Mouse (Mus musculus) right cerebral cortex, postnatal 25 days (tissue): ENCODE data around the gene Gm28048.

Source experiments
- DNase-seq: peaks from one replicate; pipeline ENCODE4 v3.0.0; 2022

Gm28048 gene

DNA sequence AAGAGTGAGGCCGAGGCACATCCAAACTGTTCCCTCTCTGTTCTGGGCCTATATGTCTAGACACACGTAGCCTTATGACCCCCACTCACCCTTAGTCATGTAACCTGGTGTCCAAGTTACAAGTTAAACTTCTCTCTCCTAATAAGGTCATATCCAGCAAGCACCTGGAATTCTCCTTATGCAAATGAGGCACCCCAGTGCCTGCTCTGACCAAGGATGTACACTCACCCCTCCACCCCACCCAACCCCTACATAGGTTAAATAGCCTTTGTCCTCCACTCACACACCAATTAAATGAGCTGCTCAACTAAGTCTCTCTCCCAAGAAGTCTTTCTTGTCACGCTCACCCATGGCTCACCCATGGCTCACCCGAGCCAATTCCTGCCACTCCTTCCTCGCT, 190.2 kb downstream of the Gm28048 start:
- no peak for DNase-seq

- no peak for DNase-seq
These were observed 194.1 kb downstream of the Gm28048 start for GRCm38 (mm10) chr11:22787833-22788232.
